Mouse (Mus musculus): ENCODE measurements at regions not wholly inside any gene's neighbourhood (a gene's known extent, or its start where the extent isn't known, plus 50 kb on each side); places are given as distances from the start of the nearest gene placed in this dataset.

DNA sequence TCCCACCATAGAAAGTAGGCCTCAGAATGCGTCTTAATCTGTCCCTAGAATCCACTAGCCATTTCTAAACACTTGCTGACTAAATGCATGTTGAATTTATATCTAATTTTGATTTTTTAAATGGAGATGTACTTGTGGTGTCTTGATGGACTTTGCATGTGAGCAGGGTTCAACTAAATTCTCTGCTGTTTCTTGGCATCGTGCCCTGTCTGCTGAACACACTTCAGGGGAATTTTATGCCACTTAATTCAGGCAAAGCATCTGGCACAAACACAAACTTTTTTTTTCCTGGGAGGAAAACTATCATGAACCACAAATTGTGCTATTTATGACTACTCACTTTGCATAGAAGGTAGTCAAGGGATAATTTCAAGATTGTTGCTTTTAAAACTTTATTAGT, 87.7 kb downstream of the Stc2 start:
- DNase-seq: peak; percentile 4 to 12

GRCm38 (mm10) chr11:31248467-31248866, 66.2 kb upstream of the Gm17332 start:
- DNase-seq: peak; percentile 53 to 64

Measured in kidney, postnatal 4 days (tissue).